Mouse (Mus musculus) kidney, adult 11 months (tissue): ENCODE results near the gene Hace1.
"Not testable (repeated sequence)": the region's sequence is repeated elsewhere in the genome, so short reads cannot be mapped to it uniquely, and the experiment has no call there.

ENCODE experiments used
- DNase-seq: peaks from one replicate; pipeline ENCODE4 v3.0.0; 2022

The Hace1 gene

DNA sequence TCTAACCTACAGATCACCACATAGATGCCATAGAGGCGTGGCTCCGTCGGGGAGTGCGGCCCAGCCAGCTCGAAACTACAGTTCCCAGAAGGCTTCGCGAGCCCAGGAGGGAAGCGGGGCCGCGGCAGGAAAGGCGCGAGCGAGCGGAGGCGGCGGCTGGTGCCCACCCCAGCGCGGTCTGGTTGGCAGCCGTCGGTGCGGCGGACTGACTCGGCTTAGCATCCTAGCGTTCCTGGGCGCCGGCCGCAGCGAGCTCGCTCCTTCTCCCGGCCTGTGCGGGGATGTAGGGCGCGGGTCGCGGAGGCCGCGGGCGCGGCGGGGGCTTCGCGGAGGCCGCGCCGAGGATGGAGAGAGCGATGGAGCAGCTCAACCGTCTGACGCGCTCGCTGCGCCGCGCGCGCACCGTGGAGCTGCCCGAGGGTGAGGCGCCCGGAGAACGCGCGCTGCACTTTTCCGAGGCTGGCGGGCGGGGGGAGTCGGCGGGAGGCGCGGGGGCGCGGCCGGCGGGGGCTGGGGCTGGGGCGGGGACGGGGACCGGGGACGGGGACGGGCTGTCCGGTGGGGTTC lies at the start of gene Hace1:
Gene Hace1 (plus strand): TSS at position 99 of the 567 bp plus-strand sequence.
- peak; percentile 70 for DNase-seq

DNA sequence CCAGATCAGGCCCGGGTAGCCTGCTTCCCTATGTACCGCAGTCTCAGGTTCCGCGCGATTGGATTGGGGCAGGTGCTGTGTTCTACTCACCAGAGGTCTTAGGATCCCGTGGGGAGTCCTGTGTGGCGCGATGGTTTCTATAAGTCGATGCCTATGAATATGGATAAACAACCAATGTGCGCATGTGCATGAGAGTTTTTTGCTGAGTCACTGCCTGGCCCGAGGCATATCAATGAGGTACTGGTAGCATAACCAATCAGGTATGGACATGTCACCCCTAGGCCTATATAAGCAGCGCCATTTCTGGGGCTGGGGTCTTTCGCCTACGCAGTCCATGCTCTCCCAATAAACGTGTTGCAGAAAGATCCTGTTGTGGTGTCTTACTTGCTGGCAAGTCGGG lies 40.3 kb upstream of the Hace1 start:
- not testable (repeated sequence) for DNase-seq

DNA sequence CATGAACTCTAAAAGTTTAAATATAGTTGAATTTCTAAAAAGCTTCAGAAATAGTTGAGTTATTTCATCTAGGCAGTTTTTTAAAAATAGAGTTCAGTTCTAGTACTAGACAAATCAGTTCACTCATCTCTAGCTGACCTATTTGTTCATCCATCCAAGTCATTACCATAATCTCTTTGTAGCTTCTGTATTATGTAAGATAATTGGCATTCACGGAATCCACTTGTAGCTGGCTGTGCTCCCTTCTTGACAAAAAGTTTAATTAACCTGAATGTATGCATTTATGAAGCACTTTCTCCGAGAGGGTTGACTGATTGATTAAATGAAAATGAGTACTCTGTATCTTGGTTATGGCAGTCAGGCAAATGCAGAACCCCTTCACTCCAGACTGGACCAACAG lies 34.9 kb upstream of the Hace1 start:
- DNase-seq: no peak

DNA sequence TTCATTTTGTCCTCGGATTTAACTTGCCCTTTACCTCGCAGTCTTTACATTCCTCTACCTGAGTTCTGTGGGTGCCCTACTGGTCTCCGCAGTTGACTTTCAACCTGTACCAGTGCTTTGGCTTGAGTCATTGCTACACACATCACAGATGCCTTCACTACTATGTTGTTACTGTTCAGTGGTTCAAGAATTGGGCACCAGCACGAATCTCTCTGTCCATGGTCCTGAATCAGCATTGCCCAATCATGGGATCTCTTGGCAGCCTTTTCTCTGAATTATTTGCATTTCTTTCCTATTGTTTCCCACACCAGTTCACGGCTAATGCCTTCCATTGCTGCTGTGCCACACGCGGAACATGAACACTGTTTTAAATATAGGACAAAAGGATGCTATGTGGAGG lies 30.8 kb upstream of the Hace1 start:
- no peak for DNase-seq

DNA sequence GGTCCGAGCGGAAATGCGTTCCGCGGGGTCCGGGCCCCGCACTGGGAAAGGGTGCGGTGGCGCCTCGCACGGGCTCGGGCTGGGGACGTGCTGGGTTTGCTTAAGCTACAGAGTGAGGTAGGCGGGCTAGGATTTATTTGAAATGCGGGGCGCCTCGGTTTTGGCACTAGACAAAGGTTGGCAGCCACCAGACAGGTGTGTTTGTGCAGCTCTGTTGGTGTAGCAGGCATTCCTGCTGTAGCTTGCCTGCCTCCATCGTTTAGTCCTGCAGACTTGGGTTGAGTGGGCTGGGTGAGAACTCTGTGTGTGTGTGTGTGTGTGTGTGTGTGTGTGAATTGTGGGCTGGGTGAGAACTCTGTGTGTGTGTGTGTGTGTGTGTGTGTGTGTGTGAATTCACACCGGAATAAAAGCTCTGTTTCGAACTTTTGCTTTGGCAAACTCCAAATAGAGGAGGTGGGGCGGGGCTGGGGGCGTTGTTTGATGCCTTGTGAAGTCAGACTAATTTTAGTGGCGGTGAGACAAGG lies 731 bp downstream of the Hace1 start:
- peak; percentile 31 for DNase-seq

DNA sequence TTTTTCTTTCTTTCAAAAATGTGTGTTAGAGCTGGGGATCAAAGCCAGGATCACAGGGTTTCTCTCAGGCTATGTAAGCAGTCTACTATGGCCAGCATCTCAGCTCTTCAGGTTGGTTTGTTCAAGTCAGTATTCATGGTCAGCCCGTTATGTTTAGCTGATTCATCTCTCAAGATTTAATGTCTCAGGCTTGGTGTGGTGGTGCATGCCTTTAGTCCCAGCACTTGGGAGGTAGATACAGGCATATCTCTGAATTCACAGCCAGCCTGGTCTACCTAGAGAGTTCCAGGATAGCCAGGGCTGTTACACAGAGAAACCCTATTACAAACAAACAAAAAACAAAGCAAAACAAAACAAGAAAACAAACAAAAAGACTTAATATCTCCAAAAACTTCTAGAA lies 5.7 kb downstream of the Hace1 start:
- DNase-seq: no peak

DNA sequence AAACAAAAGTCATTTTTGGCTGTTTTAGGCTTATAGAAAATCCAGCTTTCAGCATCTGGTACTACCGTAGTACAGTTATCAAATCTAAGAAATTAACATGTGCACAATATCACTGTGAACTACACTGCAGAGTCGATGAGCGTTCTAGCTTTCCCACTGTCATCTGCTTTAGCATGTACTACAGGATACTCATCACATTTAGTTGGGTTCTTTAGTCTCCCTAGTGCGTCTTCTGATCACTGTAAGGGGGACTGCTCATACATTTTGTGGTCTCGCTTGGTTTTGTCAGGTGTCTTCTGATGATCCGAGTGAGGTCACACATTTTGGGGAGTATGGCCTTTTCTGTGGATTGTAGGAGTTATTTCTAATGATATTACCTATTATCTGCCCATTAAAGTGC lies 6.2 kb downstream of the Hace1 start:
- DNase-seq: no peak

DNA sequence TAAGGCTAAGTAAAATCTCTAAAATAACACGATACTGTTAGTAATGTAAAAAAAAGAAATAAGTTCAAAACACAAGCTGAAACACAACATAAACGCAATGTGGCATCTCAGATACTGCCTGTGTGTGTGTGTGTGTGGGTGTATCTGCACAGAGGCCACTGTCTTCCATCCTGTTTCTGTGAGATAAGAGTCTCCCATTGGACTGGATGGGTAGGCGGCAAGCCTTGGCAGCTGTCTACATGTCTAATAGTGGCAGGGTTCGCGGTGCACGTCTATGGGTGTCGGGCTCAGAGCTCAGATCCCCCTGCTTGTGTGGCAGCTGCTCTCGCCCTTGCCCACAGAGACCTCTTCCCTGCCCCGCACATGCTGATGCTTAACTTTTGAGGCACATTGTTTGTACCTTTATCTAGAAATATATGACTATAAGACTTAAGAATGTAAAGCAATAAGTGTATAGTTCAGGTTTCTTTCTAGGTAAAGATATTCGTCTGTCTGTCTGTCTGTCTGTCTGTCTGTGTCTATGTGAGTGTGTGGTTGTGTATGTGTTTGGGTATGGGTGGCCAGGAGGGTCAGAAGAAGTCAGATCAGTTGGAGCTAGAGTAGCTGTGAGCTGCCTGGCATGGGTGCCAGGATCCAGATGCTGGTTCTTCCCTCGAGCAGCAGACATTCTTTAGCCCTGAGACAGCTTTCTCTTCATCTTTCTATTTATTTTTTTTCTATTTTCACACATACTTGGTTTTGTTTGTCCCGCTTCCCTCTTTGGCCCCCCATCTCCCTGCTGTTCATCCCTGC lies 6.9 kb downstream of the Hace1 start:
- no peak for DNase-seq

DNA sequence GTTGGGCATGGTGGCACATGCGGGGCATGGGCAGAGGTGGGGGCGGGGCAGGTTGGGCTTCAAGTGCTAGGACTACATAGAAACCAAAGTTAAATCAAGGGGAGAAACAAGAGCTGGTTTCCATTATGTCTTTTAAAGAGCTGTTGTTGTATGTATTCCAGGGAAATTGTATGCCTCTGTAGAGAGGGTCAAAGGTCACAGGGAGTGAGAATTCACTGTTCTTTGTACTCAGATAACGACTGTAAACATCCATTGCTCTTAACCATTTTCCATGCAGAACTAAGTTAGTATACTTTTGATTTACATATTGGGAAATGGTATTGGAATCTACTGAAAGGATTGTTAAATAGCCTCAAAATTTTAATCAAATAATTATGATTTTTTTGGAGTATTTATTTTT lies 28.2 kb downstream of the Hace1 start:
- DNase-seq: no peak

DNA sequence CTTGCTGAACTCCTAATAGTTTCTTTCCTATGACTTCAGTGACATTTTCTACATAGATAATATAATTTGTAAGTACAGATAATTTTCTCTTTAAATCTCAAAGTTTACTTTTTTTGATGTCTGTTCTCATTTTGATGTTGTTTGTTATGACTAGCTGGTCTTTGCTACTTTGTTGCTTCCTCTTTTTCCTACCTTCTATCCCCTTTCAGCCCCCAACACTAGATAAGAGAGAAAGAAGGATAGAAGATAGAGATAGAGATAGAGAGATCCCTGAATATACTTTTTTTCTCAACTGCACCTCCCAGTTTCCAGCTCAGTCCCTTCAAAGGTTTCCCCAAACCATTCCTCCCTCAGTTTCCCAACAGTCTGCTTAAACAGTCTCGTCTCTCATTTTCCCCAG lies 33.1 kb downstream of the Hace1 start:
- DNase-seq: no peak

DNA sequence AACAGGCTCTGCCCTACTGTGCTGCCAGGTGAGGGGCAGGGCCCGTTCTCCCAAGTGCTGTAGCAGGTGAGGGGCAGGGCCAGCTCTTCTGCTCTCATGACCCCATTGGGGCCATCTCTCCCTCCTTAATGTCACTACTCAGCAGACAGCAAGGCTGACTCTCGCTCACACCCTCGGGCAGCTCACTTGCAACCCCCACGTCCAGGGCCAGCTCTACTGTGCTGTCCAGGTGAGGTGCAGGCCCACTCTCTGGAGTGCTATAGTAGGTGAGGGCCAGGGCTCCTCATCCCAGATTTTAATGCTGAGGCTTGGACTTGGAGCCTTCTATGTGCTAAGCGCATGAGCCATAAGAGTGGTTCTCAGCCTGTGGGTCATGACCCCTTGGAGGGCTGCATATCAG lies 38.4 kb downstream of the Hace1 start:
- no peak for DNase-seq

DNA sequence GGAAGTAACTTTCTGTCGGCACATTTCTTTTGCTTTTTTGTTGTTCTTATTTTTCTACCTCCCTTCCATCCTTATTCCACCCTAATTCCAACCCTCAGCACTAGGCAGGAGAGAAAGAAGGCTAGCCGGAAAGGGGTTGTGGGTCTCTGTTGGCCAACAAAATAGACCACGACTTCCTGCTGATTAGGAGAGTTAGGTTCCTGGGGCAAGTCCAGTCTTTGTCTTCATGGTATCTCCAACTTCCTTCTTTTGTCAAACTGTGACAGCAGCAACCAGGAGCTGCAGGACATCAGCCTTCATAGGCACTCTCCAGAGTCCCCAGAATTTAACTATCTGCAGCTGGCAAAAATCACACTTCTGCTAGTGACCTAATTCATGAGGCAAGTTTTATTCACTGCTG lies 41.4 kb downstream of the Hace1 start:
- DNase-seq: no peak

DNA sequence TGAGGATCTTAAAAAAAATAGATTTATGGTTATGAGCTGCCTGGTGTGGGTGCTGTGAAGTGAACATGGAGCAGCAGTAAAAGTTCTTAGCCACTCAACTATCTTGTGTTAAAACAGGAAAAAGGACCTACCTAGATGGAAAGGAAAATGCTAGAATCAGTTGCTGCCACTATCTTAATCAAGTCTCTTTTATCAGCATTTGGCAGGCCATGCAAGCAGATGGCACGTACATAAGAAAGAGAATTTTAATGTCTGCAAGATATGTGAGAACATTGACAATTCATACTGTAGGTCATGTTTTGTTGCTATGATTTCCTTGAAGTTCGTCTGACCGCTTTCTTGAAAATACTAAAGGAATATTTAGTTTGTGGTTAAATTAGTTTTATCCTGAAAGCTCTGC lies 54.4 kb downstream of the Hace1 start:
- no peak for DNase-seq

DNA sequence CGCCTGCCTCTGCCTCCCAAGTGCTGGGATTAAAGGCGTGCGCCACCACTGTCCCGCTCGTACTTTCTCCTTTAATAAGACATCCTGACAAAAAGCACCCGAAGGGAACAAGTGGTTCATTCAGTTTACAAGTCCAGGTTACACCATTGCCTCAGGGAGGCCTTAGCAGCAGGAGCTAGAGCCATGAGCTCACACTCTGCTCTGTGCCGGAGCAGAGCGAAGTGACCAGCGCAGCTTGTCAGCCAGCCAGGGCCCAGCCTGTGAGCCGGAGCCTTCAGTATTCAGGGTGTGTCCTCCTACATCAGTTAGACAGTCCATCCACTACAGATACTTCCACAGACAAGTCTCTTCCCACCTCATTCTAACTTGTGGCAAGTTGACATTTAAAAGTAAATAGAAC lies 55.0 kb downstream of the Hace1 start:
- DNase-seq: no peak

DNA sequence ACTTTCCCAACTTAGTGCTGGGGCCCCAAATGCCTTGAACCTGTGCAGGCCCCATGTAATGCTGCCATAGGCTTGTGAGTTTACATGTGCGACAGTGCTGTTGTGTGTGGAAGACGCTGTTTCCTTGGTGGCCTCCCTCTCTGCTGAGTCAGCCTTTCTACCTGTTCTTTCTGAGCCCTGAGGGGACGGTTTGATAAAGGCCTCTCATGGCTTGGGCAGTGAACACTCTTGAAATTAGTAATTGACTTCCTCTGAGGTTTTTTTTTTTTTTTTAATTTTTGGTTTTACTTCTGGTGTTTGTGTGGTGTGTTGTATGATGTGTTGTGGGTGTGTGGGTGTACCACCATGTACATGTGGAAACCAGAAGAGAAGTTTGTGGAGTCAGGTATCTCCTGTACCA lies 57.6 kb downstream of the Hace1 start:
- DNase-seq: no peak

DNA sequence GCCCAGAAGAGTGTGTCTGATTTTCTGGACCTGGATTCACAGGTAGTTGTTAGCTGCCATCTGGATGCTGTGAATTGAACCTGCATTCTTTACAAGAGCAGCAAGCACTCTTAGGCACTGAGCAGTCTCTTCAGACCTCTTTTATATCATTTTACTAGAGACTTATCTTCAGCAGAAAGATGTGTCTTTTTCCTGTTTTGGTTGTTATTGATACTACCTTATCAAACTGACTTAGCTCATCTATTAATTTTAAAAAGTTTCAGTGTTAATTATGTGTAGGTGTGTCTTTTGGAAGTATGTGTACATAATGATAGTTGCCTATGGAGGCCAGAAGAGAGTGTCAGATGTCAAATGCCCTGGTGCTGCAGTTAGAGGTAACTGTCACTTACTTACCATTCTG lies 62.1 kb downstream of the Hace1 start:
- DNase-seq: no peak

DNA sequence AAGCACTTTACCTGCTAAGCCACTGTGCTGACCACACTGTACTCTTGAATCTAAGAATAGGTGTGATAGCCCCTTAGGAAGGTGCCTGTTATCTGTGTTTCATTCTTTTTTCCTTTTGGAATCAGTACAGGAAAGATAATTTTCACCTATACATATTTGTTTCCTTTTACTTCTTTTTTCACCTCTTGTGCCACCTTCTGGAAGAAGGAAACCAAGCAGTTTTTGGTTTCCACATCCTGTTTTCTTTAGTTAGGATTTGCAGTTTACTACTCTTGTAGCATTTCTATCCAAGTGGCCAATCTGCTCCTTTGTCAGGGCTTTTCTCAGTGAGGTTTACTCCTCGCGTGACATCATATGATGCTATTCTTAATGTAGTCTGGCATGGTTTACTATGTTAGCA lies 76.4 kb downstream of the Hace1 start:
- no peak for DNase-seq

DNA sequence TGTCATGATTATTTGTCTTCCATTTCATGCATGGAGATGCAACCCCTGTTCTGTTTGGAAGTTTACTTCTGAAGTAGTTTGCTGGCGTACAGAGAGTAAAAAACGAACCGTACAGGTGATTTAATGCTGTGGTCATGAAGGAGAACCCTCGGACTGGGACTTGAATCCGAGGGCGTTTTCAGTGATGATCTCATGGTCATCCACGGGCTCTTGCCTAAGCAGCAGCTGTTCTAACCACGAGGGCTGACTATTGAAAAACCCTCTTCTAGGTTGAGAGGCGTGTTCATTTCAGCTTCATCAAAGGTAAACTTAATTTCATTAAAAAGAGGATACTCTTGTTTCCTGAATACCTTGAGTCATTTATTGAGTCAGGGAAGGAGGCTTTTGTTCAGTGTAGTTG lies 84.4 kb downstream of the Hace1 start:
- no peak for DNase-seq

DNA sequence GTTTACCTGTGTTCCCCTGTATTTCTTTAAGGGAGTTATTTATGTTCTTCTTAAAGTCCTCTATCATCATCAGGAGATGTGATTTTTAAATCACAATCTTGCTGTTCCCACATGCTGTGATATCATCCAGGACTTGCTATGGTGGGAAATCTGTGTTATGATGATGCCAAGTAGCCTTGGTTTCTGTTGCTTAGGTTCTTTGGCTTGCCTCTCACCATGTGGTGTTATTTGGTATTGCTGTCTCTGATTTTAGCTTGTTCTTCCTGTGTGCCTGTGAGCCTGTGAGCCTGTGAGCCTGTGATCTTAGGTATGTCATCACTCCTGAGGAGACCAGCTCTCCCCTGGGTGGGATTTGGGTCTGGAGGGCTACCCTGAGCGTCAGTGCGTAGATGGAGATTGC lies 90.6 kb downstream of the Hace1 start:
- DNase-seq: no peak

DNA sequence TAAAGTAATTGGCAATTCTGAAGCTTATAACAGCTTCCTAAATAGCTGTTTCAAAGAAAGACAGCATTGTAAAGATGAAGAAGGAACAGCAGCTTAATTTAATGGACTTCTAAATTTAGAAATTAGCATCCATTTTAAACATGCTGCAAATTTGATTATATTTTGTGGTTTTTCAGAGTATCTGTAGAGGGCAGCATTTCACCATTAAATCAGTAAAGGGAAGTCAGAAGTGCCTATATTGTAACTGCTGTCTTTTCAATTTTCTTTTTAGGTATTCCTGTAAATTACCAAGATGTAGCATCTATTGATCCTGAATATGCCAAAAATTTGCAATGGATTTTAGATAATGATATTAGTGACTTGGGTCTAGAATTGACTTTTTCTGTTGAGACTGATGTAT lies 99.2 kb downstream of the Hace1 start:
- no peak for DNase-seq

DNA sequence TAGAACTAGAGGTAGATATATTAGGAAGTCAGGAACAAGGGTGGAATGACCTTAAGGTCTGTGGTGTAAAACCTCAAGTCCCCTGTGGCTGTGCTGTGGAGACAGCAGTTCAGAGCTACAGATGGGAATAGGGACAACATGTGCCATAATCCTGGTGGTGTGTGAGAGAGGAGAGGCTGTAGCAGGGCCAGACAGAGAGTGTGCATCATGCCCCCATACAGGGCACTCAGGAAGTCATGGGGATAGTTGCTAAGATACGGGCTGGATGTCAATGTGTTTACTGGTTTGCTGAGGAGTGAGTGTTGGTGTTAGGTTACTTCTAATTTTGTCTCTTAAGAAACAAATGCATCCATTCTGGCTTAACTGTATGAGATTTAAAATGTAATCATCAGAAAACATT lies 108.6 kb downstream of the Hace1 start:
- DNase-seq: no peak

DNA sequence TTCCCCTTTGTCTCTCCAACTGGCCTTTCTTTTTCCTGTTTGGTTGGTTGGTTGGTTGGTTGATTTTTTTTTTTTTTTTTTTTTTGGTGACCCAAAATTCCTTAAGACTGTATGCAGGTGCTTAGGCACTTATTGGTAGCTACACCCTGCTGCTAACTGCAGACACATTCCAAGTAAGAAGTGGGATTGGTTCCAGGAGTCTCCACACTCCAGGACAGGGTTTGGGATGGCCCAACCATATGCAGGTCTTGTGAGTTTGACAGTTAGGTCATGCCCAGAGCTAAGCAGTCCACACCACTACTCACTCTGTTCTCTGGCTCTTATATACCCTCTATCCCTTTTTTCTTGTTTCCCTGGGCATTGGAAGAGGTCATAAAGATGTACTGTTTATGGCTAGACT lies 117.3 kb downstream of the Hace1 start:
- no peak for DNase-seq

DNA sequence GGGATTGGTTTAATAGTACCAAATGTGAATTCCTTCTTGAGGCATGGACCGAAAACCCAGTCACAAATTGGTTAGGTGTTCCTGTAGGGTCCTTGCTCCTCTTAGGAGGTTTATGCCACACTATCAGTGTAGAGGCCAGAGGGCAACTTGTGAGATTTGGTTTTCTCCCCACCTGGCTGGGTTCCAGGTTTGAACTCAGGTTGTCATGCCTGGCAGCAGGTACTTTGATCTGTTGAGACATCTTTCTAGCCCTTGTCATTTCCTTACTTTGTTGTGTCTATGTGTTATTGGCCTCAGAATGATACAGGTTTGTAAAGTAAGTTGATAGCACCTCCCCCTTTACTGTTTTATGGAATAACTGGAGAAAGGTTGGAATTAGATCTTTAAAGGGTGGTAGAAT lies 117.9 kb downstream of the Hace1 start:
- DNase-seq: no peak

DNA sequence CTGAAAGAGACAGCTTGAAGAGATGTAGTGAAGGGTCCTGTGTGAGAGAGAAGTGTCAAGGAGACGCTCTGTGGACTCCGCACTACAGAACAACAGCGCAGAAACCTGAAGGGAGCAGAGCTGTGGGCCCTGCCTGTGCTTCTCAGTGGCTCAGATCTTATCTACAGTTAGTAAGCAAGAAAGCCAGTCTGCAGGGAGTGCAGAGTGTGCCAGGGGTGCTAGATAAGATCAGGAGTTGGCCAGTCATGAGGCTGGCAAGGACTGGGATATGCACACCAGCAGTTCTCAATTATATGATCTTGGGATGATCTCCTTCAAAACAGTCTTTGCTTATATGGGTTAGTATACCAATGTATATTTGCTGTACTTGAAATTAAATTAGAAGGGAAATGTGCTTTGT lies 121.3 kb downstream of the Hace1 start:
- DNase-seq: peak; percentile 41

DNA sequence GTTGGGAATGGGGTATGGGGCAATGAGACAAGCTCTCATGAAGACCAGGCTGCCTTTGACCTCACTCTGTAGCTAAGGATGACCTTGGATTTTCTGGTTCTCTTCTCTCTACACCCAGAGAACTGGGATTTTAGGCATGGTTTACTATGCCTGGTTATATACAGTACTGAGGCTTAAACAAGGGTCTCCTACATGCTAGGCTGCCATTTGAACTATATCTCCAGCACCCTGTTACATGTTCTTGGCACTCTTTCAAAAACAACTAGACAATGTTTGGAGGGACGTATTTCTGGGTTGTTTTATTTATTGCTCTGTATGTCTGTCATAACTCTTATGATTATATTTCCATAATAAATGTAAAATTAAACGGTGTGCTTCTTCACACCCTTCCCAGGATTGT lies 129.2 kb downstream of the Hace1 start:
- no peak for DNase-seq
